Mouse (Mus musculus): ENCODE measurements around the gene Rufy3.

GRCm38 (mm10) chr5:88649250-88650173 is 84.7 kb downstream of the Rufy3 start:
- TF ChIP-seq CTCF (IDR thresholded peaks at IDR 0.05; ENCODE audit: low read depth) (no peak), EP300 (IDR thresholded peaks at IDR 0.05; ENCODE audit: low read depth) (no peak)
